Mouse (Mus musculus) megakaryocyte, adult 5-6 weeks (primary cell): ENCODE results near the gene Tec. TPM values are rescaled to one million over a fixed set of nuclear protein-coding genes. Genes with fewer than 3 reads are reported as not detected.

Experiments
- ATAC-seq: 2 replicates; pipeline ENCODE4 v1.8.0; 2016; ENCODE audit warnings: mild to moderate bottlenecking, inconsistent platforms; ENCODE audit not compliant: poor library complexity, severe bottlenecking
- total RNA-seq, 2 experiments: library from RNA; stranded (forward) in 1 of 2; stranded (reverse) in 1 of 2; fragments of 153-499, 151-499 nt in 1 of 2; fragments of 221-1000, 200-1000 nt in 1 of 2; gene quantifications; 2 replicates each; pipeline versions ENCODE4 v1.2.3 to v1.2.4; 2015 to 2017

The Tec gene
- total RNA-seq, 2 experiments from 2014 or later, result 33.4 to 56.6 TPM

DNA sequence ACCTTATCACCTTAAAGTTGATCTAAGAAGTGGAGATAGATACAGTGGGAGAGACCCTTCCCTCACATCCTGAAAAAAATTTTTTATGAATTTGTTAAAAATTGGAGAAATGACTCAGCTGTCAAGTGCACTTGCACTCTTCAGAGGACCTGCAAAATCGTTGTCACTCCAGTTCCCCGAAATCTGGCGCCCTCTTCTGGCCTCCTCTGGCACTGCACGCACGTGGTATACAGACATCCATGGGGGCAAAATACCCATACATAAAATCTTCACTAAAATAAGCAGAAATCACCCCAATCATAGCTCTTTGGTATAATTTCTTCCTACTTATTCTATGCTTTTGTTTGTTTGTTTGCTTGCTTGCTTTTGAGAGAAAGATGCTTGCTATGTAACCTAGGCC is 25.7 kb upstream of the Tec start:
- ATAC-seq, result peak; percentile 65

GRCm38 (mm10) chr5:72891534-72891933 is 23.3 kb upstream of the Tec start:
- peak; percentile 98 for ATAC-seq

DNA sequence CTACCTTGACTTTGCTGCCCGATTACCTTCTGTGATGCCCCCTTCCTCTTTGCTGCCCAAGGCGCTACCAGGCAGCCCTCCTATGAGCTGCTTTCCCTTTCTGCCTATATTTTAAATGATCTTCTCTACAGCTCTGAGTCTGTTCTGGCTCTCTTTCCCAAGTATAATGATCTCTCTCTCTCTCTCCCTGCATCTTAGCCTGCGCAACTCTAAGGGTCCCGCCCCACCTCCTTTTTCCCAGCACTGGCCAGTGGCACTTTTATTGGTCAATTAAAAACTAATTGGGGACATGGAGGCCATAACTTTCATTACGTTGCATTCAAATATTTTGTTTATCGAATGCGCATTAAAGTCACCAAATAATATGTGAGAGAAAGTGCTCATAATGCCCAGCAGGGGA is 20.0 kb upstream of the Tec start:
- ATAC-seq, result no peak

GRCm38 (mm10) chr5:72886458-72887222 is 18.4 kb upstream of the Tec start:
- ATAC-seq, result no peak

- peak; percentile 65 for ATAC-seq
Measured at GRCm38 (mm10) chr5:72883706-72884105, 15.4 kb upstream of the Tec start.

DNA sequence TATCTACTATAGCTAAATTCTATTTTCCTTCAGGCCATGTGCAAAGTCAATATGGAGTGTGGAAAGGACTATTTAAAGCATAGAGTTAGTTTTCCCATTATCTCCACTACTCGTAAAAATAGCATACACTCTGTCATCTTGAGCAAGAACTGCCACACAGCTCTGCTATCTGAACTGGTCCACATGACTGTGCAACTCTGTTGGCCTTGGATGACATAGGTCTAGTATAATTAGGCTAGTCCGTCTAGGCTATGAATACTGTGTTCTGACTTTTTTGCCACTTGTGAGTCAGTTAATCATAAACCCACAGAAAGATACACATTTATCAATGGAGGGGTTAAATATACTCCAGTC is 14.1 kb upstream of the Tec start:
- ATAC-seq, result no peak

GRCm38 (mm10) chr5:72881748-72882411 is 13.6 kb upstream of the Tec start:
- ATAC-seq, result no peak

GRCm38 (mm10) chr5:72879736-72880135 is 11.5 kb upstream of the Tec start:
- no peak; the same call in 1 of the 2 replicates for ATAC-seq

DNA sequence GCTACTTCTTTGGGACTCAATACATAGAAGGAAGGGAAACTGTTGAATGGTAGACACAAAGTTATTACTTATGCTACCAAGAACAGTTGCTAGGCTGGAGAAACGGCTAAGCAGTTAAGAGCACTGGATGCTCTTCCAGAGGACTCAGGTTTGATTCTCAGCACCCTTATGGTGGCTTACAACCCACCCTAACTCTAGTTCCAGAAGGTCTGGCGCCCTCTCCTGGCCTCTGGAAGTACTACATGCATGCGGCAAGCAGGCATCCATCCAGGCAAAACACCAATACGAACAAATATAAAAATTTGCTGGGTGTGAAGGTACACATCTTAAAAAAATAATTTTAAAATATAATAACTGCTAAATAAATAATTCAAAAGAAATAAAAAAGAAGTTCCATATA is 2.8 kb upstream of the Tec start:
- no peak for ATAC-seq

DNA sequence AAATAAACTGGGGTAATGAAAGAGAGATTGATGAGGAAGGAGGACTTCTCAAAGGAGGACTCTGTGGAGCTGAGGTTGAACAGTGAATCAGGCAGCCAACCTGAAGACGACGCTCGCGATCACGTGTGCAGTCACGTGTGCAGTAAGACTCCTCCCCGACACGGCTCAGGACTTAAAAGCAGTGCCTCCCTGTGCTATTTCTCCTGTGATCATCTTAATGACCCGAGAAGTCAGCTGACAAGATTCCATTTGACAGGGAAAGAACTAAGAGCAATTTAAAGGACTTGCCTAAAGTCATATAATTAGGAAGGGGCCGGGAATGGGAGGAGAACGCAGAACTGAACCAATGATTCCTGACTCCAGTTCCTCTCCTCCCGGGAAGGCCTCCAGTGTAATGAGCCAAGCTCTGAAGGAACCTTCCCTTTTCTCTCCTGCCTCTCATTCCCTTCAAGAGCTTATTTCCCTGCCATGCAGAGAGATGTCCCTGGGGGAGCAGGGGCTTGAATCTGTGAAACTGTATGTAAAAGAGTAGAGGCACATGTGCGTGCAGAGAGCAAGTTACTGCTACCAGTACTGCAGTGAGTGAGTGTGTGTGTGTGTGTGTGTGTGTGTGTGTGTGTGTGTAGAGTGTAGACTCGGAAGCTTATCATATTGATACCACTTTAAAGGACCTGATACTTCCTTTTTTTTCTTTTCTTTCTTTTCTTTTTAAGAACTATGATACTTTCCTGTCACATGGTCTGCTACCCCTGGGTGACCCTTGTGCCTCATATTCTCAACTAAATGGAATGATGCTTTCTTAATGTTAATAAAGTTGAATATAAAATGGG is 1.7 kb upstream of the Tec start:
- no peak for ATAC-seq

DNA sequence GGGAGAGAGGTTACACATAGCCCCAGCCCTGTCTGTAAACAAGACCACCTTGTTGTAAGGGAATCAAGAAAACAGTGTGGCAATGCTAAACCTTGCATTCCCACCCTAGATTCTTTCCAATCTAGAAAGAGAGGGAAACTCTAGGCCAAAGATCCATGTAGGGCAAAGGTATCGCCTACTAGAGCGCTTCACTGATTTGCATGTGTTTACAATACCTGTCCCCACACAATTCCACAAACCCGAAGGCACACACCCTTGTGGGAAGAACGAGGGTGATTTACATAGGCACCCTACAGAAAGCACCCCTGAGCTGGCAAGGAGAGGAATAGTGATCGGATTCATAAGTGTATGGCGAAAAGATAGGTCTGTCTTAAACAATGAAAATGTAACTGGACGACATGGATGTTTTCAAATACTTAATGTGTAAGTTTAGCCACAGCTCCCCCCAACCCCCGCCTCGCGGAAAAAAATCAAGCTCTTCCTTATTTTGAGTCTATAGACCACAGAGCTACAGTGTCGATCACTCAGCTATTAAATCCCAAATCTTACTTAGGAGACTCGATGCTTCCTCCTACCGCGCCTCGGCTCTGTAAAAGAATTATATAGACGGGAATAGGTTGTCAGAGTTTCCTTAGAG is 1.1 kb downstream of the Tec start:
- peak; percentile 23; the same call in 1 of the 2 replicates for ATAC-seq

DNA sequence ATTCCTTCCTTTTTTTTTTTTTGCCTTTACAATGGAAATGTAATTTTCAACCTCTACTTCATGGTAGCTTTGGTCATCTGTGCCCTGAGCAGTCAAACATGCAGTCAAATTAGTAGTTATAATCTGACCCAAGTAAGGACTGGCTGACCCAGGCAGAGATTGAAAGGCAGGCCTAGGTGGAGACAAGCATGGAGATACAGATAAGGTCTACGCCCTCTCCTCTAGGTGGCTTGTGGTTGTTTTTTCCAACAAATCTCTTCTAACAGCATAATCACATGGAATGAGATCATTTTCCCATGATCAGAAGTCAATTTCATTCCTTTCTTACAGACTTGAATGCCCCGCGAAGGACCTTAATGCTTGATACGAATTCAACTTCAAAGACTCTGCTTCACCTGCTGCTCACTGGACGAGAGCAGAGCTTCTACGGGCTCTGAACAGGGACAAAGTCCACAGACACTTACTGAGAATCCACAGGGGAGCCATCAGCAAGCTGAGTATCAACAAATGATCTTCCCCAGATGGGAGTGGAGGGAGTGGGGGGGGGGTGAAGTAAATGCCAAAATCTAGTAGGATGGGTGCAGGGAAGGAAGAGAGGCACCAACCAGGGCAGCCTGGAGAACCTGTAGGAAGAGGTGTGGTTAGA is 1.9 kb downstream of the Tec start:
- no peak for ATAC-seq

GRCm38 (mm10) chr5:72864654-72865178 is 3.6 kb downstream of the Tec start:
- no peak for ATAC-seq

DNA sequence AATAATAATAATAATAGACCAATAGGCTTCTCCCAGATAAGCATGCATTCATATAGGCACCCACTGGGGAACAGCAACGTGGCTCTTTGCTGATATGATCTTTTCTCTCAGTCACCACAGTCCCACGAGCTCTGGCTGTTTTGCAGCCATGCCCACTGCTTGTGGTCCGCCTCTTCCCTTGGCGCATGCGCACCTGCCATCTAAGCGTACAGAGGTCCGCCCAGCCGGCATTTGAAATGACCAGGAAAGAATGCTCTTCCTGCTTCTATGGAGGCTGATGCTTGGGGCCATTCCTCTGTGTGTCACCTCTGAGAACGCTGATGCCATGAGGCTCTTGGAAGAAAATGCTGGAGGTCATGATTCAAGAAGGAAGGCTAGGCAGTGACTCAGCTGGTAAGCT is 5.1 kb downstream of the Tec start:
- peak; percentile 28; the same call in 1 of the 2 replicates for ATAC-seq

- ATAC-seq, result peak; percentile 72
Measured at GRCm38 (mm10) chr5:72861726-72862385, 6.4 kb downstream of the Tec start.

- ATAC-seq, result no peak
Measured at GRCm38 (mm10) chr5:72860899-72861298, 7.4 kb downstream of the Tec start.

- no peak for ATAC-seq
Measured at GRCm38 (mm10) chr5:72858306-72858705, 10.0 kb downstream of the Tec start.

DNA sequence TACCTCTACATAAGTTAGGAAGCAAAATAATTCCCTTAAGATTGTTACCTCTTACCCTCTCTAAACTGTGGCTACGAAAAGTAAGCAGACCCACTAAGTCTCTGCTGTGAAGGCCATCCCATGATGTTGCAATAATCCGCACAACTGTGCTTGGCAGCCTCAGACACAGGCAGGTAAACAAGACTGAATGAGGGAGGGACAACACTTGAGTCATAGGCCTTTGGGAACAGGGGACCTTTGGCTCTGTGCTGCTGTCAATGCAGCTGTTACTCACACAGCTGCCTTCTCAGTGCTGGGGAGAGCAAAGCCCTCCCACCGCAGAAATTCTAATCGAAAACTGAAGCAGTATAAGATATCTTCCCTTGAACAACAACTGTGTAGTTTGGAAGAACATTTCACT is 10.5 kb downstream of the Tec start:
- no peak for ATAC-seq

GRCm38 (mm10) chr5:72856255-72856878 is 11.9 kb downstream of the Tec start:
- no peak for ATAC-seq
